Mouse (Mus musculus) embryonic fibroblast, embryonic 13.5 days (primary cell): Measurements from ENCODE around the gene Abcd4.

Experiments used
- CTCF ChIP-seq: IDR thresholded peaks from 2 replicates; pipeline ENCODE4 v1.5.1; 2011; ENCODE audit warnings: mild to moderate bottlenecking, control low read depth, low read length, moderate library complexity, borderline replicate concordance; ENCODE audit not compliant: insufficient read depth
- POLR2A ChIP-seq: IDR thresholded peaks from 2 replicates; pipeline ENCODE4 v1.6.1; 2011; ENCODE audit warnings: low read depth, mild to moderate bottlenecking, control low read depth, low read length, moderate library complexity

DNA sequence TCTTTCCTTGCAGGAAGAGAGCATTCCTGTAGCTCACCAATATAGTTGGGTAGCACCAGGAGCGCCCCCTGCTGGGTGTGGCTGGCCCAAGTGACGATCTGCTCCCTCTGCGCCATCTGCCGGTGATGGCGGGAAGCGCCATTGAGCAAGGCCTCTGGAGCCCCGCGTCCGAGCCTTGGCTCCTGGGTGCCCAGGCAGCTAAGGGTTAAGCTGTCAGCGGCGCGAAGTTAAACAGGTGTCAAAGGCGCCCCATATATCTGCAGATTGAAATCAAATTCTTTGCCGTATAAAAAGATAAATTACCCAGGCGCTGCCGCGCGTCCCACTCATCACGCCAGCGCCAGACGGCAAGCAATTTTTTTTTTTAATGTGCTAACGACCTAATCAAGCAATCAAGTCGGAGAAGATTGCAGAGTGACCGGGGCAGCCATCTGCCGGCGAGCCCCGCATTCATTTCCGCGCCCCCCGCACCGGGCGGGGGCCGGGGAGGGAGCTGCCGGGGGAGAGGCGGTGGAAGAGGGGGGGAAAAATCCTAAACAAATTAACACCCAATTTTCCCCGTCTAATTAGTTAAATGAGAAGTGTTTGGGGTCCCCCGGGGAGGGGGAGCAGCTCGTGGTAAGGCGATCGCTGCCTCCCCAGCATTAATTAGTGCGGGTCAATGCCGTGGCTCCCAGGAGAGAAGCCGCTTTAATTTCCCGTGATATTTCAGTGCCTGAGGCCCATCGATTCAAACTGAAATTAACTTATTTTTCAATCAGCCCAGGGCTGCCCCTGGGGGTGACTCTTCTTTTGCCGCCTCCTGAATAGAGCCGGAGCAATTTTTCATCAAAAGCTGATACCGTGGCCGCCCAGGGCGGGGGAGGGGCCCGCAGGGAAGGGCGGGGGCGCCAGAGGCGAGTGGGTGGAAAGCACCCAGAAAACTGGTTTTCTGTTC, 27.1 kb downstream of the Abcd4 start:
- peak; percentile 100 for TF ChIP-seq CTCF
- TF ChIP-seq POLR2A: no peak
